Mouse (Mus musculus): ENCODE results near the gene Trim60. TPM values are rescaled to one million over a fixed set of nuclear protein-coding genes. Genes with fewer than 3 reads are reported as not detected.
"Not testable (repeated sequence)": the region's sequence is repeated elsewhere in the genome, so short reads cannot be mapped to it uniquely, and the experiment has no call there.

The Trim60 gene
- polyA plus RNA-seq, 1 experiment from 2014 or later: not detected

- no peak overlapping the region for H3K9ac ChIP-seq (replicated peaks; ENCODE audit: low read length)
- no peaks in the 10 kb centered on the region for H3K27me3 ChIP-seq (ENCODE audit: control insufficient read depth, insufficient read depth, low read length)
- H3K4me1 ChIP-seq (ENCODE audit: control insufficient read depth, insufficient read depth, low read length): no peaks in the 10 kb centered on the region; the same call in 1 of the 2 replicates
- H3K27ac ChIP-seq (replicated peaks; ENCODE audit: low read depth, low read length): no peak overlapping the region
- H3K4me2 ChIP-seq (ENCODE audit: low read depth, low read length): no peak overlapping the region
- H3K4me3 ChIP-seq (ENCODE audit: low read depth, low read length): no peak overlapping the region
- H3K9me3 ChIP-seq (replicated peaks; ENCODE audit: control insufficient read depth, low read length): no peaks in the 10 kb centered on the region
- H3K36me3 ChIP-seq (replicated peaks; ENCODE audit: control insufficient read depth, insufficient read depth, low read depth, low read length): no peaks in the 10 kb centered on the region
- no peak for DNase-seq (ENCODE audit: low spot score)
- 82% methylated on average over 4 of the region's 4 CpGs for WGBS
- ATAC-seq (replicated peaks; ENCODE audit: insufficient number of reproducible peaks, low FRiP score, low TSS enrichment, low read depth): no peak
These were observed 12.5 kb upstream of the Trim60 start for GRCm38 (mm10) chr8:65030735-65031485.

GRCm38 (mm10) chr8:65029776-65030175 is 11.4 kb upstream of the Trim60 start:
- H3K9ac ChIP-seq (replicated peaks; ENCODE audit: low read length): no peak overlapping the region
- no peaks in the 10 kb centered on the region for H3K9me3 ChIP-seq (replicated peaks; ENCODE audit: control insufficient read depth, low read length)
- no peak overlapping the region for H3K27ac ChIP-seq (replicated peaks; ENCODE audit: low read depth, low read length)
- H3K4me2 ChIP-seq (ENCODE audit: low read depth, low read length): no peak overlapping the region
- no peaks in the 10 kb centered on the region; the same call in 1 of the 2 replicates for H3K4me1 ChIP-seq (ENCODE audit: control insufficient read depth, insufficient read depth, low read length)
- ATAC-seq (replicated peaks; ENCODE audit: insufficient number of reproducible peaks, low FRiP score, low TSS enrichment, low read depth) (no peak), DNase-seq (ENCODE audit: low spot score) (no peak)
- no peaks in the 10 kb centered on the region for H3K36me3 ChIP-seq (replicated peaks; ENCODE audit: control insufficient read depth, insufficient read depth, low read depth, low read length)
- 74% methylated on average over 4 of the region's 4 CpGs for WGBS
- no peaks in the 10 kb centered on the region for H3K27me3 ChIP-seq (ENCODE audit: control insufficient read depth, insufficient read depth, low read length)
- H3K4me3 ChIP-seq (ENCODE audit: low read depth, low read length): no peak overlapping the region

GRCm38 (mm10) chr8:65028959-65029686 is 10.7 kb upstream of the Trim60 start:
- Histone ChIP-seq H3K4me1 (ENCODE audit: control insufficient read depth, insufficient read depth, low read length) (no peaks in the 10 kb centered on the region; the same call in 1 of the 2 replicates), H3K4me3 (ENCODE audit: low read depth, low read length) (no peak overlapping the region), H3K27ac (replicated peaks; ENCODE audit: low read depth, low read length) (no peak overlapping the region), H3K36me3 (replicated peaks; ENCODE audit: control insufficient read depth, insufficient read depth, low read depth, low read length) (no peaks in the 10 kb centered on the region), H3K4me2 (ENCODE audit: low read depth, low read length) (no peak overlapping the region), H3K9me3 (replicated peaks; ENCODE audit: control insufficient read depth, low read length) (no peaks in the 10 kb centered on the region), H3K9ac (replicated peaks; ENCODE audit: low read length) (no peak overlapping the region), H3K27me3 (ENCODE audit: control insufficient read depth, insufficient read depth, low read length) (no peaks in the 10 kb centered on the region)
- WGBS: 74% methylated on average over 12 of the region's 12 CpGs
- no peak for DNase-seq (ENCODE audit: low spot score)
- ATAC-seq (replicated peaks; ENCODE audit: insufficient number of reproducible peaks, low FRiP score, low TSS enrichment, low read depth): no peak

GRCm38 (mm10) chr8:65022485-65022884 is 4.1 kb upstream of the Trim60 start:
- Histone ChIP-seq H3K27ac (replicated peaks; ENCODE audit: low read depth, low read length) (no peak overlapping the region), H3K27me3 (ENCODE audit: control insufficient read depth, insufficient read depth, low read length) (no peaks in the 10 kb centered on the region), H3K36me3 (replicated peaks; ENCODE audit: control insufficient read depth, insufficient read depth, low read depth, low read length) (no peaks in the 10 kb centered on the region), H3K9me3 (replicated peaks; ENCODE audit: control insufficient read depth, low read length) (no peaks in the 10 kb centered on the region), H3K4me2 (ENCODE audit: low read depth, low read length) (no peak overlapping the region), H3K9ac (replicated peaks; ENCODE audit: low read length) (no peak overlapping the region), H3K4me3 (ENCODE audit: low read depth, low read length) (no peak overlapping the region), H3K4me1 (ENCODE audit: control insufficient read depth, insufficient read depth, low read length) (no peaks in the 10 kb centered on the region)
- WGBS: 49% methylated on average over 8 of the region's 8 CpGs
- DNase-seq (ENCODE audit: low spot score) (peak; percentile 68), ATAC-seq (replicated peaks; ENCODE audit: insufficient number of reproducible peaks, low FRiP score, low TSS enrichment, low read depth) (no peak)

- 79% methylated on average over 6 of the region's 6 CpGs for WGBS
- H3K4me1 ChIP-seq (ENCODE audit: control insufficient read depth, insufficient read depth, low read length); DNase-seq (ENCODE audit: low spot score); H3K27ac ChIP-seq (replicated peaks; ENCODE audit: low read depth, low read length); H3K36me3 ChIP-seq (replicated peaks; ENCODE audit: control insufficient read depth, insufficient read depth, low read depth, low read length); H3K9ac ChIP-seq (replicated peaks; ENCODE audit: low read length); H3K4me2 ChIP-seq (ENCODE audit: low read depth, low read length); H3K9me3 ChIP-seq (replicated peaks; ENCODE audit: control insufficient read depth, low read length); ATAC-seq (replicated peaks; ENCODE audit: insufficient number of reproducible peaks, low FRiP score, low TSS enrichment, low read depth); H3K4me3 ChIP-seq (ENCODE audit: low read depth, low read length); H3K27me3 ChIP-seq (ENCODE audit: control insufficient read depth, insufficient read depth, low read length): not testable (repeated sequence)
These were observed 10.8 kb downstream of the Trim60 start for GRCm38 (mm10) chr8:65007616-65008015.

- ATAC-seq (replicated peaks; ENCODE audit: insufficient number of reproducible peaks, low FRiP score, low TSS enrichment, low read depth) (no peak), DNase-seq (ENCODE audit: low spot score) (no peak)
- Histone ChIP-seq H3K27me3 (ENCODE audit: control insufficient read depth, insufficient read depth, low read length) (no peaks in the 10 kb centered on the region), H3K4me2 (ENCODE audit: low read depth, low read length) (no peak overlapping the region), H3K36me3 (replicated peaks; ENCODE audit: control insufficient read depth, insufficient read depth, low read depth, low read length) (no peaks in the 10 kb centered on the region), H3K27ac (replicated peaks; ENCODE audit: low read depth, low read length) (no peak overlapping the region), H3K4me3 (ENCODE audit: low read depth, low read length) (no peak overlapping the region), H3K9ac (replicated peaks; ENCODE audit: low read length) (no peak overlapping the region), H3K4me1 (ENCODE audit: control insufficient read depth, insufficient read depth, low read length) (no peaks in the 10 kb centered on the region), H3K9me3 (replicated peaks; ENCODE audit: control insufficient read depth, low read length) (no peaks in the 10 kb centered on the region)
- 83% methylated on average over 4 of the region's 4 CpGs for WGBS
These were observed 19.5 kb downstream of the Trim60 start for GRCm38 (mm10) chr8:64998806-64999365.

- Histone ChIP-seq H3K4me1 (ENCODE audit: control insufficient read depth, insufficient read depth, low read length) (no peaks in the 10 kb centered on the region), H3K9ac (replicated peaks; ENCODE audit: low read length) (no peak within 1 kb of the TSS), H3K27ac (replicated peaks; ENCODE audit: low read depth, low read length) (no peak within 1 kb of the TSS), H3K36me3 (replicated peaks; ENCODE audit: control insufficient read depth, insufficient read depth, low read depth, low read length) (no peaks in the 10 kb centered on the region), H3K4me3 (ENCODE audit: low read depth, low read length) (no peak within 1 kb of the TSS), H3K27me3 (ENCODE audit: control insufficient read depth, insufficient read depth, low read length) (no peaks in the 10 kb centered on the region), H3K9me3 (replicated peaks; ENCODE audit: control insufficient read depth, low read length) (no peaks in the 10 kb centered on the region), H3K4me2 (ENCODE audit: low read depth, low read length) (no peak within 1 kb of the TSS)
- 91% methylated on average over 4 of the region's 4 CpGs for WGBS
- ATAC-seq (replicated peaks; ENCODE audit: insufficient number of reproducible peaks, low FRiP score, low TSS enrichment, low read depth) (no peak), DNase-seq (ENCODE audit: low spot score) (no peak)
These were observed 30.7 kb downstream of the Trim60 start, which contains the start of gene Trim75 for GRCm38 (mm10) chr8:64987731-64988130. Trim75 (minus strand) TSS chr8:64987831.

Measured in embryonic facial prominence, embryonic 11.5 days (tissue).